Mouse (Mus musculus): ENCODE measurements around the gene Zbtb16. TPM values are rescaled to one million over a fixed set of nuclear protein-coding genes. Genes with fewer than 3 reads are reported as not detected.
A peak's percentile ranks its signal among the peaks of the same experiment; 100 is the strongest.

The Zbtb16 gene
- total RNA-seq, 1 experiment: 0.36 TPM

DNA sequence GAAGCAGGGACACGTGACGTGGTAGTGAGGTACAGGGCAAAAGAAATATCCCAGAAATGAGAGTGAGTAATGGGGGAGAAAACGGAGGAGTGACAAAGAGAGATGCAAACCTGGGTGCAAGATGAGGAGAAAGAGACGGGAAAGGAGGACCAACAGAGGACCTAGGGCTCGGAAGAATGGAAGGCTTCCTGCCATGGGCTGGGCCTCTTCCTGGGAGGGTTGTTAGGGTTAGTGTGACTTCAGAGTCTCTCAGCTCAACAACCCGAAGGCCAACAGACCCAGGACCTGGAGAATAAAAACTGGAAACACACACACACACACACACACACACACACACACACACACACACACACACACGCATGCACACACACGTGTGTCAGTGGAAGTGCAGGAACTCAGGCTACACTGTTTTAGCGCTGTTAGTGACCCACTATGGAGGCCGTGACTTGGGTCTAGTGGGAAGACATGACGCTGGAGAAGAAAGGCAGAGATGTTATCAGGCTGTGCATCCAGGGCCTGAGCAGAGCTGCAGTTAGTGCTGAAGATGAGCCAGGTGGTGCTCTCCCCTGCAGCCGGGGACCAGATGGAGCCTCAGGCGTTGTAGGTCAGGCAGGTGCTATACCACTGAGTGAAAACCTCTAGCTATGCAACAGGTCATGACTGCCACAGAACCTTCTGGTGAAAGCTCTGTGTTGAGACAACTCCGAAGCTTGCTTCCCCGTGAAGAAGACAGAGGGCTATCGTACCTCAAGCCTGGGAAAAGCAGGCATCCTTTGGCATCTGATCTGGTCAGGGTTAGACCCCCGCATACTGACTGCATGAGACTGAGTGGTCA is 186.0 kb downstream of the Zbtb16 start:
- no peak overlapping the region for H3K9ac ChIP-seq (ENCODE audit: insufficient read depth, low read depth, low read length, poor library complexity, severe bottlenecking)
- no peak for TF ChIP-seq MAFK (IDR thresholded peaks at IDR 0.05; ENCODE audit: insufficient read depth, low read depth, low read length)
- peaks cover 0 to 6% of the 10 kb centered on the region in 2 experiments; a peak in 2 of 4 replicates for H3K4me1 ChIP-seq (ENCODE audit: control insufficient read depth in 2 of 2, insufficient read depth in 2 of 2, low read length in 2 of 2, poor library complexity in 1 of 2)

DNA sequence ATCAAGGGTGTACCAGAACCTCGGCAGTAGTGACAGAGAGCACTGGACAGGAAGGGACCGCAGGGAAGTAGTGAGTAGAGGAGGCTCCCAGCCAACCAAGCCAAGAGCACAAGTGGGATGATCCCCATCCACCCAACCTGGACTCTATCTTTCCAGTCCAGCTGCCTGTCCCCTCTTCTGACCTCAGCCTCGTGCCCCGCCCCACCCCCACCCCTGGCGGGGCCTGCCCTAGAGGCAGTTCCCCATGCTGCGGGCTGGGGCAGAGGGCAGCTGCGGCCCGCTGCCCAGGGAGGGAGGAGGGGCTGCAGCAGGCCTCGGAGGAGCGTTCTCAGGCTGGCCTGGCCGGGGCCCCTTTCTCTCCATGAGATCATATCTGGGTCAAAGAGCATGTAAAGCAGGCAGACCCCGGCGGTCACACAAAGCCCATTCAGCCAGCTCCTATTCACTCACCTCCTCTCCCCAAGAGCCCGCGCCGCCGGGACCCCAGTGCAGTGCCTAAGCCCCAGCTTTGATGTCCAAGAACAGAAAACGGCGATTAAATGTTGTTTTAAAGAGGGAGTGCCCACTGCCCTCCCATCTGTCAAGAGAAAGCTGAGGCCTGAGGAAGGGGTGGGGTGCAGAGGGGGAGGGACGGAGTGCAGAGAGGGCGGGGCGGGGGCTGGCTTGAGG is 186.8 kb downstream of the Zbtb16 start:
- H3K36me3 ChIP-seq (ENCODE audit: control insufficient read depth, insufficient read depth, low read length, poor library complexity, severe bottlenecking): no peaks in the 10 kb centered on the region
- peaks cover 0 to 6% of the 10 kb centered on the region in 2 experiments; a peak in 2 of 4 replicates for H3K4me1 ChIP-seq (ENCODE audit: control insufficient read depth in 2 of 2, insufficient read depth in 2 of 2, low read length in 2 of 2, poor library complexity in 1 of 2)
- in situ Hi-C loops (cut with MboI; ENCODE audit: low sequenced_read_pairs in 2 of 2, unreplicated experiment in 2 of 2): loop anchor here (10.0 to 25.0 kb wide), 3 partner anchors 206 to 838 kb away; partner anchors contain the start of gene Ttc12 (in 1 of the 2)
- no peak overlapping the region for H3K9ac ChIP-seq (ENCODE audit: insufficient read depth, low read depth, low read length, poor library complexity, severe bottlenecking)
- no peaks in the 10 kb centered on the region for H3K9me3 ChIP-seq (ENCODE audit: control insufficient read depth, insufficient read depth, low read depth, low read length)
- DNase-seq (ENCODE audit: low read depth, low spot score): no peak
- H3K27ac ChIP-seq (ENCODE audit: insufficient read depth, low read depth, low read length, poor library complexity, severe bottlenecking): no peak overlapping the region
- H3K4me3 ChIP-seq (ENCODE audit: insufficient read depth in 1 of 2, low read depth in 1 of 2, low read length in 2 of 2, poor library complexity in 1 of 2, severe bottlenecking in 1 of 2): peak overlapping the region; percentile 6 to 46; a peak in 3 of 4 replicates
- no peak for TF ChIP-seq ZC3H11A (IDR thresholded peaks at IDR 0.05; ENCODE audit: borderline replicate concordance, low read depth, low read length)
- no peak for TF ChIP-seq CHD2 (IDR thresholded peaks at IDR 0.05; ENCODE audit: low read depth, low read length)
- TF ChIP-seq ZNF384 (IDR thresholded peaks at IDR 0.05; ENCODE audit: low read depth, low read length): no peak
- no peak for TF ChIP-seq MAFK (IDR thresholded peaks at IDR 0.05; ENCODE audit: insufficient read depth, low read depth, low read length)
- TF ChIP-seq HCFC1 (IDR thresholded peaks at IDR 0.05; ENCODE audit: borderline replicate concordance, insufficient read depth, low read length): no peak

More for the DNA sequence above, 186.0 kb downstream of the Zbtb16 start:
- no peaks in the 10 kb centered on the region for H3K36me3 ChIP-seq (ENCODE audit: control insufficient read depth, insufficient read depth, low read length, poor library complexity, severe bottlenecking)
- H3K4me3 ChIP-seq (ENCODE audit: insufficient read depth in 1 of 2, low read depth in 1 of 2, low read length in 2 of 2, poor library complexity in 1 of 2, severe bottlenecking in 1 of 2): no peak overlapping the region
- H3K9me3 ChIP-seq (ENCODE audit: control insufficient read depth, insufficient read depth, low read depth, low read length): no peaks in the 10 kb centered on the region
- H3K27ac ChIP-seq (ENCODE audit: insufficient read depth, low read depth, low read length, poor library complexity, severe bottlenecking): no peak overlapping the region
- in situ Hi-C loops (cut with MboI; ENCODE audit: low sequenced_read_pairs in 2 of 2, unreplicated experiment in 2 of 2): loop anchor here (10.0 to 25.0 kb wide), 4 partner anchors 205 to 837 kb away; partner anchors contain the start of genes Htr3b (in 1 of the 2) and Ttc12 (in 1 of the 2)
- DNase-seq (ENCODE audit: low read depth, low spot score): no peak

DNA sequence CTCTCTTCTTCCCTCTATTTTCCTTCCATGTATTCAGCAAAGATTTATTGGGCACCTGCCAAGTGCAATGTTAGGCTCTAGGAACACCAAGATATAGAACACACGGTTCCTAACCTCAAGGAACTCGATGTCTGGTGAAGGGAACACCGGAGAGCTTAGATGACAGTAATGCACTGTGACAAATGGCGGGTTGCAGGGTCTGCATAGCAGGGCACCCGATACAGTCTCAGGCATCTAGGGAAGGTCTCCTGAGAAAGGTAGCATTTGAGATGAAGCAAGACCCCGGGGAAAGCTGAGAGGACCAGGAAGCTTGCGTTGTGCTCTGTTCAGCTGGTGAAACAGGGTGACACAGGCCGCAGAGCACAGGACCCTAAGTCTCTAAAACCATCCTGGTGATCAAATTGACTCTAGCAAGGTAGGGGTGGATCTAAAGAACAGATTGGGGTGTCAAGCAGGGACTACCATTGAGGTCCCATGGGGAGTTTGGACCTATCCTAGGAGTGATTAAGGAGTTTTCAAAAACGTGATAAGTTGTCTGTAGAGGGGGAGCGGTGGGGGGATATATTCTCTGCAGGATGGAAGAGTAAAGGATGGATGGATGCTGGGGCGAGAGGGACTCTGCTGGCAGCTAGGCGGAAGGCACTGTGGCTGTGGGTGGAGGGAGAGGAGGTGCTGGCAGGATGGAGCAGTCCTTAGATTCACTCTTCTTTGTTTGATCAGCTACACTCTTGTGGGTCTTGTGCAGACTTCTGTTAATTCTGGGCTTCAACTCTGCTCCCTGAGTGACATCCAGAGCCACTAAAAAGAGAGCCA is 187.5 kb downstream of the Zbtb16 start:
- Histone ChIP-seq H3K4me1 (ENCODE audit: control insufficient read depth in 2 of 2, insufficient read depth in 2 of 2, low read length in 2 of 2, poor library complexity in 1 of 2) (peaks cover 0 to 6% of the 10 kb centered on the region in 2 experiments; a peak in 2 of 4 replicates), H3K9ac (ENCODE audit: insufficient read depth, low read depth, low read length, poor library complexity, severe bottlenecking) (no peak overlapping the region), H3K27ac (ENCODE audit: insufficient read depth, low read depth, low read length, poor library complexity, severe bottlenecking) (no peak overlapping the region), H3K4me3 (ENCODE audit: insufficient read depth in 1 of 2, low read depth in 1 of 2, low read length in 2 of 2, poor library complexity in 1 of 2, severe bottlenecking in 1 of 2) (no peak overlapping the region), H3K36me3 (ENCODE audit: control insufficient read depth, insufficient read depth, low read length, poor library complexity, severe bottlenecking) (no peaks in the 10 kb centered on the region), H3K9me3 (ENCODE audit: control insufficient read depth, insufficient read depth, low read depth, low read length) (no peaks in the 10 kb centered on the region)
- TF ChIP-seq HCFC1 (IDR thresholded peaks at IDR 0.05; ENCODE audit: borderline replicate concordance, insufficient read depth, low read length): no peak
- no peak for TF ChIP-seq ZC3H11A (IDR thresholded peaks at IDR 0.05; ENCODE audit: borderline replicate concordance, low read depth, low read length)
- TF ChIP-seq CHD2 (IDR thresholded peaks at IDR 0.05; ENCODE audit: low read depth, low read length): no peak
- TF ChIP-seq ZNF384 (IDR thresholded peaks at IDR 0.05; ENCODE audit: low read depth, low read length): no peak
- TF ChIP-seq MAFK (IDR thresholded peaks at IDR 0.05; ENCODE audit: insufficient read depth, low read depth, low read length): no peak
- in situ Hi-C loops (cut with MboI; ENCODE audit: low sequenced_read_pairs in 2 of 2, unreplicated experiment in 2 of 2): loop anchor here (10.0 to 25.0 kb wide), 3 partner anchors 206 to 839 kb away; partner anchors contain the start of gene Ttc12 (in 1 of the 2)
- no peak for DNase-seq (ENCODE audit: low read depth, low spot score)

DNA sequence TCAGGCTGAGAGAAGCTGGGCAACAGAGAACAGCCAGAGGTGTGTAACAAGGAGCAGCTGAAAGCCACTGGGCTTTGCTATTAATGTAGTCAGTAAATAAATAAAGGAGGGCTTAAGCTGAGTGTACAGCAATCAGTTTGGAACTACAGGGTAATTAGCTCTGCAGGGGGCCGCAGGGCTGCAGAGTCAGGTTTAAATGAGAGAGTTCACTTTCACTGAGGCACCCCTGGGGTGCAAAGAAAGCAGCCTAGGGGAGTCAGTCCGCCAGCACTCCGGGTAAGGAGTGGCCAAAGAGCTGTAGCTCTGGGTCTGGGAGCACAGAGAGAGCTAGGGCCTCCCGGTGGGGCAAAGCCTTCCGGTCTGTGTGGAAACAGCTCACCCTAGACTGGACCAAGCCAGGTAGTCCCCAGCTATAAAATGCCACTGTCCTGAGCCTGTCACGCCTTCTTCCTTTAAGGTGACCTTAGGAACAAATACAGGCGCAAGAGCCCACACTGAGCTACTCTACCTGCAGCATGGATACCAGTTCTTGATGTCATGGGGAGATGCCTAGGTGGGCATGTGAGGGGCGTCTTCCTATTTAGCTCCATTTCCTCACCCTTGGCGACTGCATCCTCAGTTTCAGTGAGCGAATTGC is 188.3 kb downstream of the Zbtb16 start:
- H3K4me1 ChIP-seq (ENCODE audit: control insufficient read depth in 2 of 2, insufficient read depth in 2 of 2, low read length in 2 of 2, poor library complexity in 1 of 2): peaks cover 0 to 6% of the 10 kb centered on the region in 2 experiments; a peak in 2 of 4 replicates
- no peaks in the 10 kb centered on the region for H3K9me3 ChIP-seq (ENCODE audit: control insufficient read depth, insufficient read depth, low read depth, low read length)
- no peak for TF ChIP-seq CHD2 (IDR thresholded peaks at IDR 0.05; ENCODE audit: low read depth, low read length)
- no peak for TF ChIP-seq ZC3H11A (IDR thresholded peaks at IDR 0.05; ENCODE audit: borderline replicate concordance, low read depth, low read length)
- TF ChIP-seq MAFK (IDR thresholded peaks at IDR 0.05; ENCODE audit: insufficient read depth, low read depth, low read length): 0 out of 2 replicates have a peak, but pooled peaks have one; percentile 12
- no peak for TF ChIP-seq HCFC1 (IDR thresholded peaks at IDR 0.05; ENCODE audit: borderline replicate concordance, insufficient read depth, low read length)
- TF ChIP-seq ZNF384 (IDR thresholded peaks at IDR 0.05; ENCODE audit: low read depth, low read length): no peak
- no peak overlapping the region for H3K27ac ChIP-seq (ENCODE audit: insufficient read depth, low read depth, low read length, poor library complexity, severe bottlenecking)
- no peaks in the 10 kb centered on the region for H3K36me3 ChIP-seq (ENCODE audit: control insufficient read depth, insufficient read depth, low read length, poor library complexity, severe bottlenecking)
- H3K4me3 ChIP-seq (ENCODE audit: insufficient read depth in 1 of 2, low read depth in 1 of 2, low read length in 2 of 2, poor library complexity in 1 of 2, severe bottlenecking in 1 of 2): no peak overlapping the region
- in situ Hi-C loops (cut with MboI; ENCODE audit: low sequenced_read_pairs in 2 of 2, unreplicated experiment in 2 of 2): loop anchor here (10.0 to 25.0 kb wide), 3 partner anchors 207 to 840 kb away; partner anchors contain the start of gene Ttc12 (in 1 of the 2)
- no peak for DNase-seq (ENCODE audit: low read depth, low spot score)
- H3K9ac ChIP-seq (ENCODE audit: insufficient read depth, low read depth, low read length, poor library complexity, severe bottlenecking): no peak overlapping the region
